Mouse (Mus musculus) spleen, adult 2 months (tissue): ENCODE data around the gene Pbx2.

ENCODE experiments used
- CTCF ChIP-seq: fragments of 200-500 bp; IDR thresholded peaks from 2 replicates; pipeline ENCODE4 v1.5.1; 2011; ENCODE audit warnings: mild to moderate bottlenecking, inconsistent platforms; ENCODE audit not compliant: insufficient read depth, insufficient read length, insufficient replicate concordance; ENCODE audit errors: extremely low read depth
- POLR2A ChIP-seq: fragments of 200-500 bp; IDR thresholded peaks from 2 replicates; pipeline ENCODE4 v1.6.1; 2011; ENCODE audit warnings: low read depth, low read length, inconsistent platforms

- TF ChIP-seq POLR2A (no peak), CTCF (no peak)
Observed at GRCm38 (mm10) chr17:34583819-34584218, 7.2 kb upstream of the Pbx2 start.
